Mouse (Mus musculus) gastrocnemius, adult 2 months (tissue): ENCODE data around the gene March4. TPM values are rescaled to one million over a fixed set of nuclear protein-coding genes. Genes with fewer than 3 reads are reported as not detected.

ENCODE experiments used
- DNase-seq: peaks from one replicate; pipeline ENCODE4 v3.0.0; 2022
- H3K27ac ChIP-seq: fragments of 200-600 bp; 2 replicates; pipeline ENCODE4 v1.8.1; 2022; ENCODE audit warnings: mild to moderate bottlenecking
- H3K4me3 ChIP-seq: fragments of 200-600 bp; 2 replicates; pipeline ENCODE4 v1.8.1; 2022; ENCODE audit warnings: mild to moderate bottlenecking, moderate library complexity
- CTCF ChIP-seq: fragments of 200-600 bp; IDR thresholded peaks from 2 replicates; pipeline ENCODE4 v1.8.1; 2022; ENCODE audit warnings: antibody characterized with exemption, mild to moderate bottlenecking, moderate library complexity
- intact Hi-C: fragments of 180-260 bp; cut with DNase I; formaldehyde crosslinking; loops from one replicate; pipeline ENCODE4 v1.15.1; 2025
- total RNA-seq, 2 experiments: library from RNA; stranded (reverse); gene quantifications; 2 replicates each; pipeline ENCODE4 v1.2.3; 2021

The March4 gene
- total RNA-seq, 2 experiments from 2014 or later = 0.26 to 0.73 TPM

- DNase-seq = no peak
- H3K4me3 ChIP-seq = no peak overlapping the region
- no peak for TF ChIP-seq CTCF
- H3K27ac ChIP-seq = no peak overlapping the region
- intact Hi-C loops = no loop called here
Measured at GRCm38 (mm10) chr1:72564334-72564962, 27.7 kb upstream of the March4 start.

- TF ChIP-seq CTCF = no peak
- DNase-seq = no peak
- Histone ChIP-seq H3K27ac (no peak overlapping the region), H3K4me3 (no peak overlapping the region)
- intact Hi-C loops = no loop called here
Measured at GRCm38 (mm10) chr1:72558625-72559024, 21.9 kb upstream of the March4 start.

DNA sequence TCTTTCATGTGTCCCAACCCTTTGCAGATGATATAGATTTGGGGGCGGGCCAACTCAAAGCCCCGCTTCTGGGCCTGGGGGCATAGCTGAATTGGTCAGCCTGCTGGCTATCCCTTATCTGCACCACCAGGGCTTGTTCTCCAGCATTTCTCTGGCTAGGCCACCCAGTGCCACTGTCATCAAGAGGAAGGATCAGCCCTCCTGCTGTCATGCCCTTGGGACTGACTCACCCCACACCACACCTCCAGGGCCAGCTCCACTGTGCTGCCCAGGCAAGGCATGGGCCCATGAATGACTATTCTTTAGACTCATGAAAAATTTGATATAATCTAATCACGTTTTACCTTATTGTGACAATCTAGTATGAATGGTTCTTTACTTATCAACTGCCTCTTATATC lies 19.7 kb upstream of the March4 start:
- no peak overlapping the region for H3K4me3 ChIP-seq
- intact Hi-C loops = no loop called here
- no peak for TF ChIP-seq CTCF
- no peak for DNase-seq
- no peak overlapping the region for H3K27ac ChIP-seq

DNA sequence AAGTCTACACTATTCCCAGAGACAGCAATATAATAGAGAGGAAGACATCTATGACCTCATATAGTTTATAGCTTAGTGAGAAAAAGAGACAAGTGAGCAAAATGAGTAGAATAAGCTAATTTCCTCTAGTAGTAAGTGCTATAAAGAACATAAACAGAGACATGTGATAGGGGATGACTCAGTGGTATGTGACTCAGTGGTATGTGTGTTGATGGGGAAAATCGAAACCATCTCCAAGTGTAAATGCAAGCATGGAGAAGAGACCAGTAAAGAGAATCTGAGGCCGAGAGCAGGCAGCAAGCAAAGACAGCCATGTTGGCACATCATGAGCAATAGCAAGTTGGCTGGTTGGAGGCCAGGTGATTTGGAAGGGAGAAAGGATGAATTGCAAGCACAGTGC lies 13.6 kb upstream of the March4 start:
- intact Hi-C loops = no loop called here
- H3K4me3 ChIP-seq = no peak overlapping the region
- TF ChIP-seq CTCF = no peak
- H3K27ac ChIP-seq = no peak overlapping the region
- no peak for DNase-seq

GRCm38 (mm10) chr1:72538266-72538665 lies 1.5 kb upstream of the March4 start:
- Histone ChIP-seq H3K27ac (no peak overlapping the region), H3K4me3 (no peak overlapping the region)
- intact Hi-C loops = no loop called here
- no peak for DNase-seq
- TF ChIP-seq CTCF = no peak

- H3K4me3 ChIP-seq = no peak overlapping the region
- no peak for DNase-seq
- TF ChIP-seq CTCF = no peak
- intact Hi-C loops = no loop called here
- no peak overlapping the region for H3K27ac ChIP-seq
Measured at GRCm38 (mm10) chr1:72535725-72536571, 782 bp downstream of the March4 start.

GRCm38 (mm10) chr1:72533439-72533838 lies 3.3 kb downstream of the March4 start:
- no peak overlapping the region for H3K27ac ChIP-seq
- no peak overlapping the region for H3K4me3 ChIP-seq
- no peak for DNase-seq
- no peak for TF ChIP-seq CTCF
- intact Hi-C loops = no loop called here

DNA sequence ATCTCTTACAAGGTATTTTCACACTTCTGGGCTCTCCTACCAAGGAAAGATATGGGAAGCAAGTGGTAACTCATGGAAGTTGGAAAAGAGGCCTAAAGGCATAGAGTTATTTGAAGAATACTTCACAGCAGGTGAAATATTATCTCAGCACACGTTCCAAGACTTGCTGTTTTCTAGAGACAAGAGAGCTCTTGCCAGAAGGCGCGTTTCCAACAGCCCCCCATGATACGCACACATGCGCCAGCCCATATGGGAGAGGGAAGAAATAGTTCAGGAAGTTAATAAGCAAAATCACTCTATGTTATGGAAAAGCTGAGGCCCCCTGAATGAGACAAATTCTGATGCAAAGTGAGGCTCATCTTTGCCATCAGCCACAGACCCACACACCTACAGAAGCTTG lies 3.8 kb downstream of the March4 start:
- intact Hi-C loops = no loop called here
- TF ChIP-seq CTCF = no peak
- no peak overlapping the region for H3K4me3 ChIP-seq
- H3K27ac ChIP-seq = no peak overlapping the region
- DNase-seq = no peak

GRCm38 (mm10) chr1:72530516-72531196 lies 6.1 kb downstream of the March4 start:
- intact Hi-C loops = no loop called here
- no peak for TF ChIP-seq CTCF

GRCm38 (mm10) chr1:72529192-72529591 lies 7.5 kb downstream of the March4 start:
- intact Hi-C loops = loop anchor here (2.0 kb wide), 1 partner anchor 74 kb away; no protein-coding TSS in a partner anchor
- Histone ChIP-seq H3K4me3 (no peak overlapping the region), H3K27ac (no peak overlapping the region)
- no peak for TF ChIP-seq CTCF
- DNase-seq = no peak

More at GRCm38 (mm10) chr1:72530516-72531196, 6.1 kb downstream of the March4 start:
- Histone ChIP-seq H3K27ac (no peak overlapping the region), H3K4me3 (no peak overlapping the region)
- DNase-seq = no peak

- intact Hi-C loops = no loop called here
- Histone ChIP-seq H3K4me3 (no peak overlapping the region), H3K27ac (no peak overlapping the region)
- no peak for TF ChIP-seq CTCF
- no peak for DNase-seq
Measured at GRCm38 (mm10) chr1:72523601-72524000, 13.1 kb downstream of the March4 start.

- no peak for DNase-seq
- H3K4me3 ChIP-seq = no peak overlapping the region
- intact Hi-C loops = no loop called here
- no peak for TF ChIP-seq CTCF
- H3K27ac ChIP-seq = no peak overlapping the region
Measured at GRCm38 (mm10) chr1:72510778-72511520, 25.8 kb downstream of the March4 start.
